Mouse (Mus musculus) left cerebral cortex, postnatal 25 days (tissue): ENCODE results near the gene Tapbp. TPM values are rescaled to one million over a fixed set of nuclear protein-coding genes. Genes with fewer than 3 reads are reported as not detected.
"Not testable (repeated sequence)": the region's sequence is repeated elsewhere in the genome, so short reads cannot be mapped to it uniquely, and the experiment has no call there.

Experiments
- DNase-seq, 2 experiments: peaks; one replicate each; pipeline ENCODE4 v3.0.0; 2022; ENCODE audit warnings: low spot score in 2 of 2, mixed read lengths in 1 of 2
- intact Hi-C: fragments of 180-260 bp; cut with DNase I; formaldehyde crosslinking; loops from one replicate; pipeline ENCODE4 v1.15.1; 2025
- total RNA-seq, 2 experiments: library from RNA; stranded (reverse); gene quantifications; 2 replicates each; pipeline ENCODE4 v1.2.3; 2021

Tapbp gene
- total RNA-seq: 10 to 100 TPM; 32.7 to 37.7 TPM

DNA sequence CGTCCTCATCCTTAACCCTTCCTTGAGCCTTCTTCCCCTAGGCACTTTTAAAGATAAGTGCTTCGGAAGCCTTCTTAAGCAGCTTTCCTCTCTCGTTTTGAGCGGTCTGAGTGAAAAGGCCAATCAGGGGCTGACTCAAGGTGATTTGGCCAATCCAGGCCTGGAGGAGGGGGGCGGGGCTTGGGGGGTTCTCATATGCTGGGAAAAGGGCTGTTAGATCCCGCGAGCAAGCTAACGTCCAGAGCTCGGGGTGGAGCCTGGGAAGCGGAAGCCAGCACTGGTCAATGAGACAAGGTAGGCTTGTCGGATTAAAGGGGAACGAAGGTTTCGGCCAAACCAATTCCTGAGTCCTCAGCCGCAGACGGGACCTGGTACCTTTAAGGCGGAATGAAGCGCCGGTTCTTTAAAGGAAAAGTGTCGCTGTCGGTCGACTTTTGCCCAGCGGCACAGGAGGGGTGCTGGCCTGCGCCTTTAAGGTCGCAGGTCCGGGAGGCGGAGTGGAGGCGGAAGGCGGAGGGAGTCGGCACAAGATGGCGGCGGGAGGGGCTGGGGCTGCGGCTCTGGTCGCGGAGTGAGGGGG, at the start of gene Tapbp, which contains the start of gene Zbtb22:
Gene Tapbp (plus strand): TSS at position 229 of the 580 bp plus-strand sequence.
Gene Zbtb22 (plus strand): TSS at position 234 of the 580 bp plus-strand sequence.
- intact Hi-C loops: no loop called here

DNA sequence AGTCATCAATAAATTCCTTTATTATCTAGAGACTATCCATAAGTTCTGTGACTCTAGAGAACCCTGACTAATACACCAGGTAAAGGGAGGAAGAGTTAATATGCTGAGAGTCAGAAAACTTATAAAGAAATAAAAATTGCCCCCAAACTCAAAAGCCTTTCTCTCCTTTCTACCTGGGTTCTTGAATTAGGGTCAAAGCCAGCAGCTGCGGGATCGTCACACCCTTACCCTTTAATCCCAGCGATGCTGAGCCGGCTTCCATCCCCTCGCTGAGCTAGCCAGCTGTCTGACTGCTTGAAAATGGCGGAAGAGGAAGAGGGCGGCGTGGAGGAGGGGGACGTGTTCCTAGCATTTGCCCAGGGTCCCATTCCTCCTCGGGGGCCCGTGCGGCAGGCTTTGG, 42.2 kb upstream of the Tapbp start, which contains the start of gene Gm7029:
Gene Gm7029 (plus strand): TSS at position 301 of the 400 bp plus-strand sequence.
- intact Hi-C loops, DNase-seq: not testable (repeated sequence)

More for the DNA sequence above, at the start of gene Tapbp, which contains the start of gene Zbtb22:
- peak; percentile 97 to 99 for DNase-seq

DNA sequence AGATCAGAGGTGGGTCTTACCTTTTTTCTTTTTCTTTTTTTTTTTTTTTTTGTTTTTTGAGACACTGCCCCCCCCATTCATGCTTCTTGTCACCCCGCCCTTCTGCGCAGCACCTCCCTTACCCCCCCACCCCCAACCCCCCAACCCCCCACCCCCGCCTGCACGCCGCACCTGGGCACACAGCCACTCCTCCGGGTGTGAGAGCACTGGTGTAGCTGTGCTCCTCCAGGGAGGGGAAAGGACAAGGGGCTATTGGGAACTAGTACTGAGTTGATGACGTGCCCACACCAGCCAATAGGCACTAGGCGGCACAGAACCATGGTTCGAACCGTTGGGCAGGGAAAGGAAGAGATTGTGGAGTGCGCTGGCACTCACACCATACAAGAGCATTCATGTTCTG, 41.3 kb upstream of the Tapbp start:
- no peak for DNase-seq
- intact Hi-C loops: no loop called here

DNA sequence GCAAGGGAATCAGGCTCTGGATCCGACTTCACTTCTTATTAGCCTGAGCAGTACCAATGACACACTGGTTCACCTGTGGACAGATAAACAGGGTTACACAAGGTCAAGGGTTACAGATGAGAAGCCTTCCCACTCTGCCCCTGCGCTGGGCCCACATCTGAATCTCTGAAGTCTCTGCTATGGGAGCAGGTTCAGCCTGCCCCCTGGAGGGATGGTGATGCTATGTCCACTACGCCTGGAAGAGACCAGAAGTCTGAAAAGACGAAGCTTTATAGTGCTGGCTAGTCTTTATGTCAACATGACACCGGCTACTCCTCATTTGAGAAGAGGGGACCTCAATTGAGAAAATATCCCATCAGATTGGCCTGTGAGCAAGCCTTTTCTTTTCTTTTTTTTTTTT, 39.9 kb upstream of the Tapbp start:
- intact Hi-C loops, DNase-seq: not testable (repeated sequence)

DNA sequence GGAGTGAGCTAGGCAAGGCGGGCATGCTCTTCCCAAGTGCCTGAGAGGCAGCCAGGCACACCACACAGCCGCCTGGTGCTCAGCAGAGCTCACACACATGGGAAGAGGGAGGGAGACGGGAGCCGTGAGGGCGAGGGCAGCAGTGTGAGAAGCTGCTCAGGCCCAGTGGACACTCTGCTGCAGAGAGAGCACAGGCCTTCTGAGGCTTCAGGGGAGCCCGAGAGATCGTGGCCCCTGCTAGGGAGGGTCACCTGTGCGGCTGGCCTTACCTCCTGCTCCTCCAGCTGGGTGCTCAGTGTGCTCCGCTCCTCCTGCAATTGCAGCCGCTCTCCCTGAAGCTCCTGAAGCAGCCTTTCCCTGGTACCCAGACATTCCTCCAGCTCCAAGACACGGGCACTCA, 31.4 kb upstream of the Tapbp start:
- DNase-seq, intact Hi-C loops: not testable (repeated sequence)

DNA sequence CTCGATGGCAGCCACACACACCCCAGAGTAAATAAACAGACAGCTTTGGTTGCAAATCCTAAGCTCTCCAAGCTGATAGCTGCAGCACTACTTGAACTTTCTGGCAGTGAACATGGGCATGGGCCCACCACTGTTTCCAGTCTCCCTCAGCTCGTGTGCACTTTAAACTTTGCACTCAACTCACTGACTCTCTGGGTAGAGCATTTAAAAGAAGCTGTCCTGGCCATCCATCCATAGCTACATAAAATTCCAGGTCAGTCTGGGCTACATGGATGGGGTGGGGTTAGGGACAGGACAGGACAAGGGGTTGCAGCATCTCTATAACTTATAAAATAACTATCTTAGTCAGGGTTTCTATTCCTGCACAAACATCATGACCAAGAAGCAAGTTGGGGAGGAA, 27.9 kb upstream of the Tapbp start:
- DNase-seq, intact Hi-C loops: not testable (repeated sequence)

DNA sequence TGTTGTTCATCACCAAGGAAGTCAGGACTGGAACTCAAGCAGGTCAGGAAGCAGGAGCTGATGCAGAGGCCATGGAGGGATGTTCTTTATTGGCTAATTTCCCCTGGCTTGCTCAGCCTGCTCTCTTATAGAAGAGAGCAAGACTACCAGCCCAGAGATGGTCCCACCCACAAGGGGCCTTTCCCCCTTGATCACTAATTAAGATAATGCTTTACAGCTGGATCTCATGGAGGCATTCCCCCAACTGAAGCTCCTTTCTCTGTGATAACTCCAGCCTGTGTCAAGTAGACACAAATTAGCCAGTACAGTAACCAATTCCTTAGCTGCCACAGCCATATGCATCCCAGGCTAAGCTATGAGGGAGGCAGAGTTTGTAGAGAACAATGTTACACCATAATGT, 27.5 kb upstream of the Tapbp start:
- intact Hi-C loops: not testable (repeated sequence)

DNA sequence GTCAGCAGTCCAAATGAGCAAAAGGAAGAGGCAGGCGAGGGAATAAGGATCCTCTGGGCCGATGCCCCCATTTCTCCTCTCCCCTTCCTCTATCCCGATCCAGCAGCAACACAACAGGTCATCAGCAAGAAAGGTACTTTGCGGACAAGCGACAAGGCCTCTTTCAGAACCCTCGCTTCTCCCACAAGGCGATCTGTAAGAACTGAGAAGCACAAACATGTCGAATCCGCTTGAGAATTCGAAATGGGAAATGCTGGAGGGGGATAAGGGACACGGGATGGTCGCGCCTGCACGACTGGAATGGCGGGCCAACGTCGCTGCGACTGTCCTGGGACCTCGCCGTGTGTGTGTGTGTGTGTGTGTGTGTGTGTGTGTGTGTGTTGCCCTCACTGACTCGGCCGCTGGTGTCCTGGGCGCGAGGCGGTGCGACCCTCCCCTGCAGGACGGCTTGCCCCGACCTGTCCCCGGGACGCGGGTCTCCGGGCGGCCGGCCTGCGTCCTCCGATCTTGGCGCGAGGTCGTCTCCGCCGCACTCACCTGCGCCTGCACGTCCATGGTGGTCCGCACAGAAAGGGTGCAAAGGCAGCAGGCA, 25.7 kb upstream of the Tapbp start:
- intact Hi-C loops, DNase-seq: not testable (repeated sequence)

More for the DNA sequence above, 27.5 kb upstream of the Tapbp start:
- DNase-seq: not testable (repeated sequence)

DNA sequence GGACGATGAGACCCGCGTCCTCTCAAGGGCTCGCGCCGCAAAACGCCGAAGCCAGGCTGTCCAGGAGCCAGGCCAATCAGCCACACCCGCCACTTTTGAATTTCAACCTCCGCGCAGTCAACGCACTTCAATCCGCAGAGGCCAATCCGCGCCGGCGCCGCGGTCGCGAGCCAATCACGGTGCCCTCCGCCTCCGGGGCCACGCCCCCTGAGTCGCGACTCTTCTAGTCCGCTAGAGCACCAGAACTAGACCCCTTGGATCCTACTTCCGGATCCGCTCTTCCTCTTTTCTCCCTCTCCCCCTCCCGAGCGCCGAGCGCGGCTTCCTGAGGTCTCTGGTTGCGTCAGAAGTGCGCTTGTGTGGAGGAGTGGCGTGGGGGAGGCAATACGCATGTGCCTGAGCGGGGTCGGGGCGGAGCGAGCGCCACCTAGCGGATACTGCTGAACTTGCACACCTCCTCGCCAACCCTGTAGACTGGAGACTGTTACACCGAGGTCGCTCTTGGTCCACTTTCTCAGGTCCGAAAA, 25.1 kb upstream of the Tapbp start, which contains the start of gene Kifc1:
Gene Kifc1 (minus strand): TSS at position 129 of the 527 bp plus-strand sequence.
- intact Hi-C loops: no loop called here
- peak; percentile 99 to 100 for DNase-seq

DNA sequence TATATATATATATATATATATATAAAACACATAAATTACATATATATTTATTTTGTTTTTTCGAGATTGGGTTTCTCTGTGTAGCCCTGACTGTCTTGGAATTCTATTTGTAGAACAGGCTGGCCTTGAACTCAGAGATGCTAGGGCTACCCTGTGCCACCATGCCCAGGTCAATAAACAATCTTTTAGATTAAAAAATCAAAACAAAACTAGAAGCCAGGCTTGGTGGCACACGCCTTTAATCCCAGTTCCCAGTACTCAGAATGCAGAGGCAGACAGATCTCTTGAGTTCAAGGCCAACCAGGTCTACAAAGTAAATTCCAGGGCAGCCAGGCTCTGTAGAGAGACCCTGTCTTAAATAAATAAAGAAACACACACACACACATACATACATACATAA, 24.3 kb upstream of the Tapbp start:
- intact Hi-C loops: no loop called here
- no peak for DNase-seq

DNA sequence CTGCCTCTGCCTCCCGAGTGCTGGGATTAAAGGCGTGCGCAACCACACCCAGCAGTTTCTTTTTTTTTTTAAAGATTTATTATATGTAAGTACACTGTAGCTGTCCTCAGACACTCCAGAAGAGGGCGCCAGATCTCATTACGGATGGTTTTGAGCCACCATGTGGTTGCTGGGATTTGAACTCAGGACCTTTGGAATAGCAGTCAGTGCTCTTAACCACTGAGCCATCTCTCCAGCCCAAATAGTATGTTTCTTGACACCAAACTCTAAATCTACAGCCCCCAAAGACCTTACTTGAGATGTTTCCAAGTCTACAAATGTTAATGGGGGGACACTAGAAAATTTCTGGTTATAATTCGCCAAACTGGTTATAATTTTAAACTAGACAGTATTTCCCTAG, 23.8 kb upstream of the Tapbp start:
- intact Hi-C loops, DNase-seq: not testable (repeated sequence)

DNA sequence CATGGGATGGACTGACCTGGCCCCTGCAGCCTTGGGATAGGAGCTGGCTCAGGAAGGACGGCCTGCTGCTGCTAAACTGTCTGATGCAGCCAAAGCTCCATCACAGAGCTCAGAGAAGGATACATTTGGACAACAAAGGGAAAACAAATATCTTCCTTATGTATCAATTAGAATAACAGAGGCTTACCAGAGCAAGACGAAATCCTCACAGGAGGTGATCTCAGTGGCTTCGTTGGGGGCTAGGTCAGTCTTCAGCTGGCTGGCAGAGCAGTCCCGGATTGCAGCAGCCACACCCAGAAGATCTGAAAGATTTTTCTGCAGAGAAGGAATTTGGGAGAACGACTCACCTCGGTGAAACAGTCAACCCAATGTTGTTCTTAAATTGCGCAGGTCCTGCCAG, 23.3 kb upstream of the Tapbp start:
- intact Hi-C loops: no loop called here
- DNase-seq: no peak

DNA sequence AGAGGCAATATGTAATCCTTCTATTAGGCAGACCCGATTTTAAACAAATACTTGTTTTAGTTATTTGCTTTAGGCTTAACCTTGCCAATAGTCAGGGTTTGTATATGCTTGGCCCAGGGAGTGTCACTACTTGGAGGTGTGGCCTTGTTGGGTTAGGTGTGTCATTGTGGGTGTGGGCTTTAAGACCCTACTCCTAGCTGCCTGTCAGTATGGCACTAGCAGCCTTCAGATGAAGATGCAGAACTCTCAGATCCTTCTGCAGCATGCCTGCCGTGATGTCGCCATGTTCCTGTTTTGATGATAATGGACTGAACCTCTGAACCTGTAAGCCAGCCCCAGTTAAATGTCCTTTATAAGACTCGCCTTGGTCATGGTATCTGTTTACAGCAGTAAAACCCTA, 22.7 kb upstream of the Tapbp start:
- intact Hi-C loops: not testable (repeated sequence)

DNA sequence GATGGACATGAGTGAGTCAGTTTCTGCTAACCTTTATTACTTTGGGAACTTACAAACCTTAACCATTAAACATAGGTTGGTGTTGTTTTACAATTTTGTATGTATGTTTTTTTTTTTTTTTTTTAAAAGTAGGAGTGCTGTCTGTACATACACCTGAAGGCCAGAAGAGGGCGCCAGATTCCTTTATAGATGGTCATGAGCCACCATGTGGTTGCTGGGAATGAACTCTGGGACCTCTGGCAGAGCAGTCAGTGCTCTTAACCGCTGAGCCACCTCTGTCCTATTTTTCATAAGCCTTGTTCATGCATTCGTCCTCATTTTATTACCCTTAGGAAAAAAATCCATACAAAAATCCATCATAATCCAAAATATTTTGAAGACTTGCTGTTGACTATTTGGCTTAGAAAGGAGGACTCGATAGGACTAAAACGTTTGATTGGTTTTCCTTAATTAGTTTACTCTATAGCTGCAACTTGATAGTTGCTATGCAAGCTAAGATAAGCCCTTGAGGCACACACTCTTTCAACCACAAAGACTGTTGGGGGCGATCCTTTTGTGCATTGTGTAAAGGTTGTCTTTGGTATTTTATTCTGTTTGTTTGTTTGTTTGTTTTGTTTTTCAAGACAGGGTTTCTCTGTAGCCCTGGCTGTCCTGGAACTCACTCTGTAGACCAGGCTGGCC, 18.4 kb upstream of the Tapbp start:
- intact Hi-C loops: no loop called here
- DNase-seq: no peak

More for the DNA sequence above, 22.7 kb upstream of the Tapbp start:
- not testable (repeated sequence) for DNase-seq

DNA sequence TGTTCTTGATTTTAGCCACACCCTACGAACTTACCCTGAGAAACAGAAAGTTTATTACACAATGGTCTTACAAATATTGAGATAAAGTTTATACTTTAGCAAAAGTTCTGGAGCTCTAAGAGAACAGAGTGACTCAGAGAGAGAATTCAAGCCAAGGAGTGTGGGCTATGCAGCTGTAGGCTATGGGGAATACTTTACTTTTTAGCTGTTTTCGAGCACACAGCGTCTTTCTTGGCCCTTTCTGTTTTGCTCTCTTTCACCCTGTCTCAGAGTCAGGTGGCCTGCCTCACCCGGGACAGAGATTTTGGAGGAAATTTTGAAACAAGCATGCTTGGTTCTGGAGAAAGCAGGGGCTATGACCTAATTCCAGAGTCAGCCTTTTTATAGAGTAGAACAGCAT, 17.5 kb upstream of the Tapbp start:
- DNase-seq, intact Hi-C loops: not testable (repeated sequence)

DNA sequence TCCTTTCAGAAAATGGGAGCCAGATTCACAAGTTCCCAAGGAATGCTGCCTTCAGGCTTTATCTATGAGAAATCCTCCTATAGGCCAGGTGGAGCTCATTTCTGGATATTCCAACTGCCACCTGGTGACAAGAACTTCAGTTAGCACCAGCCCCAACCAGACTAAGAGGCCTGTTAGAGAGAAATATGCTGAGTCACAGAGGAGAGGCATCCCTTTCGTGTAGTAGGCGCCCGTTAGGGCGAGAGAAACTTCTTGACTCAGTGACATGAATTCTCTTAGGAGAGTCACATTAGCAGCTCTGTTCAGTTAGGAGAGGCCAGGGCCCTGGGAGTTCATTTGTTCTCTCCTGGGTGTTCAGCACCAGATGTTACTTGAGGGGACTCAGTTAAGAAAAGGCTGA, 16.1 kb upstream of the Tapbp start:
- DNase-seq: no peak
- intact Hi-C loops: no loop called here

DNA sequence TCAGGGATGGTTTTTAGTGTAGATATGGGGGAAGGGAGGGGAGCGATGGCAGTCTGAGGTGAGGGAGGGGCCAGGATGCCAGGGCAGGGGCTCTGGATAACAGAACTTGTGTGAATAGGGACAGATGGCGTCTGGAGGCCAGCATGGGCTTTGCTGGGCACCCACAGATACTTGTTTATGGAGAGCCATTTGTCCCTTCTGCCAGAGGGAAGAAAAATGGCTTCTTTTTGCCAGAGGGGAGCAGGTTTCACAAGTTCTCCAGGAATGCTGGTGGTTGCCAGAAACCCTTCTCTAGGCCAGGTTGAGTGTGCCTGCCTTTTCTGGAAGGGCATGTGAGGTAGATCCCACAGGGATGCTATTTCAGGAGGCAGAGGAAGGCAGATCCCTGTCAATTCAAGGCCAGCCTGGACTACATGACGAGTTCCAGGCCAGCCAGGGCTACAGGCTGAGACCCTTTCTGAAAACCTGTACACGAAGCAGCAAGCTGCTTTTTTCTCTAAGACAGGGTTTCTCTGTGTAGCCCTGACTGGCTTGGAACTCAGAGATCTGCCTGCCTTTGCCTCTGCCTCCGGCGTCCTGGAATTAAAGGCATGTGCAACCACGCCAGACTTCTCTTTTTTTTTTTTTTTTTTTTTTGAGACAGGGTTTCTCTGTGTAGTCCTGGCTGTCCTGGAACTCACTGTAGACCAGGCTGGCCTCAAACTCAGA, 15.3 kb upstream of the Tapbp start:
- intact Hi-C loops: no loop called here
- no peak for DNase-seq

DNA sequence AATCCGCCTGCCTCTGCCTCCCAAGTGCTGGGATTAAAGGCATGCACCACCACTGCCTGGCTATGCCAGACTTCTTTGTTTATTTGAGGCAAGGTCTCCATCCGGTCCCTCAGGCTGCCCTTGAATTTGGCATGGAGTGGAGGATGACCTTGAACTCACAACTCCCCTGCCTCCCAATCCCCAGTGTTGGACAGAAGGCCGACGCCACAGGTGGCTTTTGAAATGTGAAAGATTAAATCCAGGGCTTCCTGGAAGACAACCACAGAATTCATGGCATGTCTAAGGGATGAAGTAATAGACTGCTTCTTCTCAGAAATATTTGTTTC, 14.7 kb upstream of the Tapbp start:
- intact Hi-C loops: no loop called here
- DNase-seq: no peak

DNA sequence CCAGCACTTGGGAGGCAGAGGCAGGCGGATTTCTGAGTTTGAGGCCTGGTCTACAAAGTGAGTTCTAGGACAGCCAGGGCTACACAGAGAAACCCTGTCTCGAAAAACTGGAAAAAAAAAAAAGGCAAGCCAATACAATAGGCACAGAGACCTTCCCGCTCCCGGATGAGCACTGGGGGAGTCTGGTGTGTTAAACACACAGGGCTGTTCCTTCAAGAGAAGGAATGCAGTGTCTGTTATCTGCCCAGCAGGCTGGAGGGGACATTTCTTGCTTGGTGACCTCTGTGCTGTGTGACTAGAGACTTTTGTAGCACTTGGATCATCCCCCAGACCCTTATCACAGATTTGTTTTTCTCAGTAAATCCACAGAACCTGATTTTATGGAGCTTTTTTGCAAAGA, 14.0 kb upstream of the Tapbp start:
- no peak for DNase-seq
- intact Hi-C loops: no loop called here

DNA sequence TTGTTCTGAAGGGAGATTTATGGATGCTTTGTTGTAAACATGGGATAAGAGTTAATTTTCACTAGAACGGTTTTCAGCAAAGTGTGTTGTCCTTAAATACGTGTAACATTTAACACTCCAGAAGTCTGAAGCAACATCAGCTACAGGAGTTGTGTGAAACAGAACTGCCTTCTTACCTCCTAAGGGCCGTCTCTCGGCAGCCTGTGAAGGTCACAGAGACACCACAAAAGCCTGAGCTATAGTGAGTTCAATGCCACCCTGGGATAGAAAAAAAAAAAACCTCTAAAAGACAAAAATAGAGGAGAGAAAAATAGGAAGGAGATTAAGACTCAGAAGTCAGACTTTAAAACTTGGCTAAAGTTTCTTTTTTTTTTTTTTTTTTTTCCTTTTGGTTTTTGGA, 13.6 kb upstream of the Tapbp start:
- intact Hi-C loops: no loop called here
- DNase-seq: no peak
